Mouse (Mus musculus) testis, adult 2 months (tissue): Measurements from ENCODE around the gene Chd9. TPM values are rescaled to one million over a fixed set of nuclear protein-coding genes. Genes with fewer than 3 reads are reported as not detected.

Experiments used
- H3K27ac ChIP-seq: fragments of 200-500 bp; 2 replicates; pipeline ENCODE4 v1.5.1; 2012; ENCODE audit warnings: low read depth, low read length; ENCODE audit not compliant: control insufficient read depth, insufficient read depth
- H3K27me3 ChIP-seq: fragments of 200-500 bp; 2 replicates; pipeline ENCODE4 v1.6.1; 2012; ENCODE audit warnings: mild to moderate bottlenecking, low read length, moderate library complexity; ENCODE audit not compliant: control insufficient read depth, insufficient read depth
- H3K36me3 ChIP-seq: fragments of 200-500 bp; 2 replicates; pipeline ENCODE4 v1.6.1; 2012; ENCODE audit warnings: mild to moderate bottlenecking, low read length; ENCODE audit not compliant: control insufficient read depth, insufficient read depth
- H3K4me1 ChIP-seq: fragments of 200-500 bp; 2 replicates; pipeline ENCODE4 v1.6.1; 2012; ENCODE audit warnings: low read length; ENCODE audit not compliant: control insufficient read depth, insufficient read depth
- H3K4me3 ChIP-seq: fragments of 200-500 bp; 2 replicates; pipeline ENCODE4 v1.5.1; 2012; ENCODE audit warnings: low read depth, mild to moderate bottlenecking, low read length, moderate library complexity, mixed read lengths; ENCODE audit not compliant: control insufficient read depth
- CTCF ChIP-seq: fragments of 200-500 bp; IDR thresholded peaks from 2 replicates; pipeline ENCODE4 v1.5.1; 2012; ENCODE audit warnings: low read depth, mild to moderate bottlenecking, inconsistent platforms, low read length, moderate library complexity; ENCODE audit not compliant: control insufficient read depth, insufficient read depth, insufficient replicate concordance
- POLR2A ChIP-seq: fragments of 200-500 bp; IDR thresholded peaks from 2 replicates; pipeline ENCODE4 v1.6.1; 2012; ENCODE audit warnings: low read depth, mild to moderate bottlenecking, inconsistent platforms, low read length, moderate library complexity; ENCODE audit not compliant: control insufficient read depth
- polyA plus RNA-seq: library from polyadenylated mRNA; depleted of rRNA; stranded (reverse); fragments of >200 nt; gene quantifications from 2 replicates; pipeline ENCODE4 v1.2.3, GENCODE M21; 2012

The Chd9 gene
- polyA plus RNA-seq, 1 experiment, result 14.3 TPM

GRCm38 (mm10) chr8:90853971-90854670 lies 26.0 kb downstream of the Chd9 start:
- Histone ChIP-seq H3K4me3 (no peak overlapping the region), H3K27ac (no peak overlapping the region), H3K27me3 (no peaks in the 10 kb centered on the region), H3K36me3 (no peaks in the 10 kb centered on the region), H3K4me1 (peaks cover 4% of the 10 kb centered on the region)
- TF ChIP-seq CTCF (no peak), POLR2A (no peak)

DNA sequence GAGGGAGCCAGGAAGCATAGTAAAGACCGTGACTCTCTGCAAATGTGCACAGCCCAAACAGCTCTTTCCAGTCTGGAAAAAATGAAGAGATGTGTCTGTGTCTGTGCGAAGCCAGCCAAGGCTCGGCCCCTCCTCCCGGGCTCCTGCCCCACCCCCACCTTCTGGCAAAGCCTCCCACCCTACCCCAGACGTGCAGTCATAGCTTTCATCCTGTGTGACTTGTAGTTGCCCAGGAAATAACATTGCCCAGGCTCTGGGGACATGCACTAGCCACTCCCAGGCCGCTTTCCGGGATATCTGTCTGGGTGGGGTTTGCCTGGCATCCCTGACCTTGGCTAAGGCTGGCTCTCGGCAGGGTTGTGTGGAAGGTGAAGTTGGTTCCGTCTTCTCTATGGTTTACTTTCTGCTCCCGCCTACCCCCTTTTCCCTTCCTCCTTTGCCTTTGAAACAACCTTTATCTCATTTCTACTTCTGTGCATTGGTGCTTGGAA lies 26.6 kb downstream of the Chd9 start:
- H3K27ac ChIP-seq, result no peak overlapping the region
- no peaks in the 10 kb centered on the region for H3K36me3 ChIP-seq
- no peak overlapping the region for H3K4me3 ChIP-seq
- H3K4me1 ChIP-seq, result peaks cover under 1% of the 10 kb centered on the region
- no peak for TF ChIP-seq CTCF
- no peak for TF ChIP-seq POLR2A
- H3K27me3 ChIP-seq, result no peaks in the 10 kb centered on the region

- H3K4me1 ChIP-seq, result no peaks in the 10 kb centered on the region
Observed at GRCm38 (mm10) chr8:90856171-90856570, 28.0 kb downstream of the Chd9 start.

DNA sequence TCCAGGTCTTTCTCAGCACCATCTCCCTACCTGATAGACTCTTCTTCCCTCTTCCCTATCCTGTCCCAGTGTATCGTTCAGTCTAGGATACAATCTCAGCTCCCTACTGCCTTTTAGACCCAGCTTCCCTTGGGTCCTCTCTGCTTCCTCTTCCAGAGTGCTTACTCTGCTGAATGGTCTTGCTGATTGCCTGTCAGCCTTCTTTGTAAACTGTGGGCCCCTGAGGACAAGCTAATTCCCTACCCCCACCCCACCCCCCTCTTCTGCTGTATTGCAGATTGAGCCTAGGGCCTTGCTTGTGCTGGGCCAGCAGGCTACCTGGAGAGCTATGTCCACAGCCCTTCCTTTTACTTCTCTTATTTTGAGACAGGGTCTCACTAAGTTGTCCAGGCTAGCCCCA lies 28.8 kb downstream of the Chd9 start:
- H3K36me3 ChIP-seq, result no peaks in the 10 kb centered on the region
- H3K27me3 ChIP-seq, result no peaks in the 10 kb centered on the region
- H3K27ac ChIP-seq, result no peak overlapping the region
- no peak overlapping the region for H3K4me3 ChIP-seq
- peaks cover under 1% of the 10 kb centered on the region for H3K4me1 ChIP-seq
- TF ChIP-seq POLR2A (no peak), CTCF (no peak)

More at GRCm38 (mm10) chr8:90856171-90856570, 28.0 kb downstream of the Chd9 start:
- no peak for TF ChIP-seq POLR2A
- no peak for TF ChIP-seq CTCF
- Histone ChIP-seq H3K27me3 (no peaks in the 10 kb centered on the region), H3K36me3 (no peaks in the 10 kb centered on the region), H3K4me3 (no peak overlapping the region), H3K27ac (no peak overlapping the region)

DNA sequence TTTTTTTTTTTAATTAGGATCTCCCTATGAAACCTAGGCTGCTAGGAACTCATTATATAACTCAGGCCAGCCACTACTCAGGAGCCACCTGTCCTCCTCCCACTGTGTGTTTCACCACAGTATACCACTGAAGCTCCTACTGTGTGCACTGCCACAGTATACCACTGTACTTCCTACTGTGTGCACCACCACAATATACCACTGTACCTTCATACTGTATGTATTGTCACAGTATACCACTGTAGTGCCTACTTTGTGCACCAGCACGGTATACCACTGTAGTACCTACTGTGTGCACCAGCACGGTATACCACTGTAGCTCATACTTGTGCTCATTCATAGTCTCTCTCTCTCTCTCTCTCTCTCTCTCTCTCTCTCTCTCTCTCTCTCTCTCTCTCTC lies 29.9 kb downstream of the Chd9 start:
- no peaks in the 10 kb centered on the region for H3K36me3 ChIP-seq
- no peak overlapping the region for H3K4me3 ChIP-seq
- no peak overlapping the region for H3K27ac ChIP-seq
- H3K4me1 ChIP-seq, result peaks cover 3% of the 10 kb centered on the region
- TF ChIP-seq CTCF, result no peak
- TF ChIP-seq POLR2A, result no peak
- no peaks in the 10 kb centered on the region for H3K27me3 ChIP-seq

DNA sequence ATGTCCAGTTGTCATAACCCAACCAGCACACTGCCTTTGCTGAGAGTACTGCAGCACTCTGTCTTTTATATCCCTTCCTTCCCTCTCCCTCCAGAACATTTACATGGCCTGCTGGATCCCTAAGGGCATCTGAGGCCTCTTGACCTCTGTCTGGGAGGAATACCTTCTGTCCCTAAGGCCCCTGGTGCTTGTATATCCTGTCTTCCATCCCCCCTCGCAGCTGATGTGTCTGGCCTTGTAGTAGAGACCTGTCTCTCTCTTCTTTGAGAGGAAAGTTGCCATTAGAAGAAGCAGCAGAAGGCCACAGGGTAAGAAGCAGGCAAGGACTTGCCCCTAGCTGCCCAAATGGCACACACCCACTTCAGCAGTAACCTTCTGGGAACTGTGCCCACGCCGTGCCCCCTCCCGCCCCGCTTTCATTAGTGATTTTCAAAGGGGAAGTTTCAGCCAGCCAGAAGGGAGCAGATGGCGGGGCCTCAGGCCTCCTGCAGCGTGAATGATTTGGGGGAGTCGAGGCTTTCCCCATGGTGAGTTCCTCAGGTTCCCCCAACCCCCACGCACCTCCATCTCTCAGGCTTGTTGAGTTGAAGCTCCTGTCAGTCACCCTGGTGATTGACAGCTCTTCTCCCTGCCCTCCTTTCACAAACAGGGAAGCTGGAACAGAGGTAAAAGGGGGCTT lies 33.3 kb downstream of the Chd9 start:
- Histone ChIP-seq H3K27ac (no peak overlapping the region), H3K4me3 (no peak overlapping the region), H3K4me1 (peaks cover 3% of the 10 kb centered on the region), H3K27me3 (no peaks in the 10 kb centered on the region), H3K36me3 (no peaks in the 10 kb centered on the region)
- TF ChIP-seq POLR2A, result no peak
- TF ChIP-seq CTCF, result no peak

DNA sequence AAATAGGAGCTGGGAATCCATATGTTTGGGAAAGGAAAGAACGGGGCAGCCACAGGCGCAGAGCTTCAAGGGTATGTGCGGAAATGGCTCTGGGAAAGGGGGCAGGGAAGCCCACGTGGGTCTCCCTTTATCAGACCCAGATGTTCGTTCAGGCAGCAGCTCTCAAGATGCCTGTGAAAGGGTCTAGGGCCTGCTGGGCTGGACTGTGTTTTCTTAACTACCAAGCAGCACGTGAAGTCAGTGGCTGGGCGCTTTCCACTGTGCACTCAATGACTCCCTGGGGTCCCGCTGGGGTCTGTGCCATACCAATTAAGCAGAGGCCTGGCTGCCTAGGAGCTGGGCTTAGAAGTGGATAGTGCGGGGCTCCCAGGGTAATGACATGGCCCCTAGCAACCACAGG lies 33.9 kb downstream of the Chd9 start:
- no peak overlapping the region; the same call in 1 of the 2 replicates for H3K27ac ChIP-seq
- peaks cover 3% of the 10 kb centered on the region for H3K4me1 ChIP-seq
- no peak for TF ChIP-seq CTCF
- no peak for TF ChIP-seq POLR2A
- no peaks in the 10 kb centered on the region for H3K36me3 ChIP-seq
- no peak overlapping the region for H3K4me3 ChIP-seq
- H3K27me3 ChIP-seq, result no peaks in the 10 kb centered on the region
